Mouse (Mus musculus) 416B (cell line): ENCODE measurements around the gene Stxbp1.
A peak's percentile ranks its signal among the peaks of the same experiment; 100 is the strongest.
"Not testable (repeated sequence)": the region's sequence is repeated elsewhere in the genome, so short reads cannot be mapped to it uniquely, and the experiment has no call there.

ENCODE experiments used
- DNase-seq: peaks from one replicate; pipeline ENCODE4 v3.0.0; 2011; ENCODE audit warnings: low read depth

The Stxbp1 gene

DNA sequence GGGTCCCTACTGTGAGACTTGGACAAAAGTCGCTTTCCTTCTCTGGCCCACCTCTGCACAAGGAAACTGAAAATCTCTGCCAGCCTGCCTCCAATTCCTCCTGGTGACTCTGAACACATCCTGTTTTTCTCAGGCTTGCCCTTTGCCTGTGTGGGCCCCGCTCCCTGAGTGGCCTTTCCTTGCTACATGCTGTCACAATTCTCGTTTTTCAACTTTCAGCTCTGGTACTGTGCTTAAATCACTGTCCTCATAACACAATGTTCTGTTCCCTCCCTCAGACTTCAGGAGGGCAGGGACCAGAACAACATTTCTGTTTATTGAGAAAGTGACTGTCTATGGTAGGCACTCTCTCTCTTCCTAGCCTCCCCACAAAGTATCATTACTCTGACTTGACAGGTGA, 27.0 kb upstream of the Stxbp1 start:
- DNase-seq: no peak

DNA sequence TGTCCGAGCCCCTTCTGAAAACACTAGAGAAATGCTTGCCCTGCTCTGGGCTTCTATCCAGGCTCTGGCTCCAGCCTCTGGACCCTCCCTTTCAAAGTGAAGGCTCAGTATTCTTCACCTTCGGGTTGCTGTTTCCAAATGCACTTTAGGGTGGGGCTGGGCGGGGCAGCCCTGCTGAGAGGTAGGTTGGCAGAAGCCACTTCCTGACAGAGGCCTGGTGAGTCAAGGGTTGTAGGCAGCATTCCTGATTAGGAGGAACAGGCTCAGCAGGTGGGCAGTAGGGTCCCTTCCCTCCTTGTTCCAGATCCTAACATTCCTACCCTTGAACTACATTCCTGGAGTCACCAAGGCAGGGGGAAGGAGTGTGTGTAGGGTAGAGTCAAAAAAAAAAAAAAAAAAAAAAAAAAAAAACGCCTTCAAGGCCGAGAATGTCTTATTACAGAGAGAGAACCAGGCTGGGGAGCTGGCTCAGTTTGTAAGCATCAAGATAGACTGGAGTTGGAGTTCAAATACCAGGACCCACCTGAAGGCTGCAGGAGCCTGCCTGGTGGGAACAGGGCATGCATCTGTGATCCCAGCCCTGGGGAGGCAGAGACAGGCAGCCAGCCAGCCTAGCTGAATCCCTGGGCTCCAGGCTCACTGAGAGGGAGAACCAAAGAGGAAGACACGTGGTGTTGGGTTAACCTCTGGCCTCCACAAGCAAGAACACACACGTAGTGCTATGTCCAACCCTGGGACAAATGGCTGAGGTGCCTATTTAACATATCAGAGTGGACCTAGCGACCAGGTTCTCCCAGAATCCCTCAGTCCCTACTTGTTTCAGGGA, 23.4 kb upstream of the Stxbp1 start:
- peak; percentile 75 for DNase-seq

DNA sequence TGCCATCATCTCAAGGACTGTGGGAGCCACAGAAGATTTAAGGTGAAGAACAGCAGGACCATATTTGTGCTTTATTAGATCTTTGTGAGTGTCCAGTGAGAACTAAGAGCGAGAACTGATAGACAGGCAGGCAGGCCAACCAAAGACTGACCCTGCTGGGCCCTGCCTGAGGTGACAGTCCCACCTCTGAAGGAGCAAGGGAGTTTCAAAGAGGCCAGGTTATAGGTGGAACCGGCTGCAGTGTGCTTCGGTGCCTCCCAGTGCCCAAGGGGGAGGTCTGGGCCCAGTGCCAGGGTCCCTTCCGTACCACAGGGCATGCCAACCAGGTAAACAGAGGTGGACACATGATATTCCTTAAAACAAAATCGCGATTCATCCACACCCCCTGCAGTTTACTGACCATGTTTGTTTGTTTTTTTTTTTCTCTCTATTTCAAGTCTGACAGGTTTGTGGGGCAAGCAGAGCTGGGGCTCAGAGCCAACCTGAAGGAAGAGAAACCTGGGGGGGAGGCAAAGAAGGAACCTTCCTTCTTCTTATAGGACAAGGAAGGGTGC, 22.8 kb upstream of the Stxbp1 start:
- peak; percentile 32 for DNase-seq

DNA sequence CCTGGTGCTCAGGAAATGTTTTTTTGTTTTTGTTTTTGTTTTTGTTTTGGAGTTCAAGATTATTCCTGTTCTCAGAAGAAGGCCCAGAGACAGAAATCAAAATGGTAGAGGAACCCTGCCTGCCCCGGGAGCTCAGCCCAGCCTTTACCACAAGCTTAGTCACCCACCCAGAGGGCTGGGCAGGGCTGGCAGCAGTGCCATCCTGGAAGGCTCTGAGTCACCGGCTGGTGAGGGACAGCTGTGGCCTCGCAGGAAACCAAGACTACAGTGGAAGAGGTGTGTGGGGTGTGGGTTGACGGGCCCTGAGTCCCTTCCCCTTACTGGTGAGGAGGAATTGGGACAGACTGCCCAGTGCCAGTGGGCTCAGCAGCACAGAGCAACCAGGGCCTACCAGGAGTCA, 20.3 kb upstream of the Stxbp1 start:
- peak; percentile 96 for DNase-seq

DNA sequence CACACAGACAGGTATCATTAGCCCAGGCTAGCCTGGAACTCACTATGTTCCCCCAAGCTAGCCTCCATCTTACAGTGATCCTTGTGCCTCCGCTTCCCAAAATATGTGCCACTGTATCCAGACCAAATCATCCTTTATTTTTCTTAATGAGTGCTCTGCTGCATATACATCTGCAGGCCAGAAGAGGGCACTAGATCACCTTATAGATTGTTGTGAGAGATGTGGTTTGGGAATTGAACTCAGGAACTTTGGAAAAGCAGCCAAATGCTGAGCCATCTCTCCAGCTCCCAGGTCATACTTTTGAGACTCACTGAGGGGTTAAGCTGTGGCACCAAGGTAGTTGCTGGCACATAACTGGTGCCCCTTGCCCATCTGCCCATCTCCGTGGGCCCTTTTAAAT, 17.7 kb upstream of the Stxbp1 start:
- peak; percentile 69 for DNase-seq

DNA sequence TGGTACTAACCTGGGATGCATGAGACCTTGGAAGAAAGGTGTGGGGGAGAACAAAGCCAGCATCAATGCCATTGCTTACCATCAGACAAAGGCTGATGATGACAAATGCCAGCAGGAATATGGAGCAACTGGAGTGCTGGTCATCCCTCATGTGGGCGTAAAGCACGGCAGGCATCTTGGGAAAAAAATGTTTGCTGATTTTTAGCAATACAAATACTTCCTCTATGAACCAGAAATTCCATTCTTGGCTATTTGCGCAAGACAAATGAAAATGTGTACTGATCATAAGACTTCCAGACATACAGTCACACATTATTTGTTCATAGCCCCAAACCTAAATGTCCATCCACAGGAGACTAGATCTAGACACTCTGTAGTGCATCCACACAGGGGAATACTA, 16.3 kb upstream of the Stxbp1 start:
- DNase-seq: no peak

DNA sequence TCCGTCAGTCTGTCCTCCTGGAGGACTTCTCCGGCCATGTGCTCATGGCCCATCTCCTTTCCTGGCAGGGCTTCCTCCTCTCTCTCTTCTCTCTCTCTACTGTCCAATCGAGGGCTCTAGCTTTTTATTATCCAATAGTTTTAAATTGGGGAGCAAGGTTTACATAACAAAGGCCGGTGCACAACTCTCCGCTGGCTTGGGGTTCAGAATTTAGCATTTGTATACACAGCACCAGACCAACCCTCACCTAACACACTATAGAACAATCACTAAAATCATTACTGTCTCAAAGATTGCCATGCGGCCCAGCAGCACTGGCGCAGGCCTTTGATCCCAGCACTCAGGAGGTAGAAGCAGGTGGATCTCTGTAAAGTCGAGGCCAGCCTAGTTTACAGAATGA, 13.8 kb upstream of the Stxbp1 start:
- DNase-seq: no peak

DNA sequence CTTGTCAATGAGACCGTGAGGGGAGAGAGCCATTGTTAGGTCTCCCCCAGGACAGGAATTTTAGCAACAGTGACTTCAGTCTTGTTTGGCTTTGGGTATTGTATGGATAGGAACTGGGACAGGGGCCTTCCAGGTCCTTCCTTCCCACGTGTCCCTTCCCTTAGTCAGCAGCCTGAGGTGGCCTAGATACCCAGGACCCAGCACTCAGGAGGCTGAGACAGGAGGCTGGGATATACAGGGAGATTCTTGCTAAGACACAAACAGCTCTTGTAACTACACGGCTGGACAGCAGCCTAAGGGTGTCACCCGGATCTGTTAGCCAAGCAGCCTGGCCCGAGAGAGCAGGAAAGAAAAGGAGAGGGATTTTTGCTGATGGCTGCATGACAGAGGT, 12.6 kb upstream of the Stxbp1 start:
- no peak for DNase-seq

DNA sequence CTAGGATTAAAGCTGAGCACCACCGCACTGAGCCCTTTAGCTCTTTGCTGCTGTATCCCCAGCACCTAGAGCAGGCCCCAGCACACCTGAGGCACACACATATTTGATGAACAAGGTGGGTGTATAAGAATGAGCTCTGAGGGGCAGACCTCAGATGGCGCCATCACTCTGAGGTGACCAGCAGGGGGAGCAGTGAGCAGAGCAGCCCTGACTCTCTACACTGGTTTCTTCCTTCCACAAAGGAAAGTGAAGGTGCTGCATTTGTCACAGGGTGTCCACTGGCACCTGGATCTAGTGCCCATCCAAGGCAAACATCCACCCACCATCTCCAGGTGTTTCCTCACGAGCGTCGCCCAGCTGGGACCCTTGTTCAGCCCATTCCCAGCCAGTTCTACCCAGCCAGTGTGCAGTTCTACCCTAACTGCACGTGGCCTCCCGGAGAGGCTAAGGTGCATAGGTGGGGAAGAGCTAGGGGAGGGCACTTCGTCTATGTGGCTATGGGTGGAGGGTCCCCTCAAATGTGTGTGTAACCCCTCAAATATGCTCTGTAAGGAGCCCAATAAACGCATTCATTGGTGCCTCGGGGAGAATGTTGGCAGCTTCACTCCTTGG, 12.1 kb upstream of the Stxbp1 start:
- DNase-seq: peak; percentile 62

DNA sequence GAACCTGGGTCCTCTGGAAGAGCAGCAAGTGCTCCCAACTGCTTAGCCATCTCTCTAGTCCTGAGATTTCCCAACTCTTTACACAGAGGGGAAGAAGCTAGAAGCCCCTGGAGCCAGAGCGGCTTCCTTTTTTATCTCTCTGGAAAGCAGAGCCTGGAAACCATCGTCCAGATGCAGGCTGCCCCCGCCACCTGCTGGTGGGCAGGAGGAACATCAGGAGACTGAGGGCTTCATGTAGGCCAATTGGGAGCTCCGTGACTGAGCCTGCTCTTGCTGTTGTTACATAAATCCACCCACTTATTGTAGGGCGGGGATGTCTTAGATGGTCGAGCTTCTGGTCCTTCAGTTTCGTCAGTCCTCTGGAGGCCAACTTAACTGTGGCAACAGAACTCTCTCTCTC, 10.5 kb upstream of the Stxbp1 start:
- peak; percentile 91 for DNase-seq

DNA sequence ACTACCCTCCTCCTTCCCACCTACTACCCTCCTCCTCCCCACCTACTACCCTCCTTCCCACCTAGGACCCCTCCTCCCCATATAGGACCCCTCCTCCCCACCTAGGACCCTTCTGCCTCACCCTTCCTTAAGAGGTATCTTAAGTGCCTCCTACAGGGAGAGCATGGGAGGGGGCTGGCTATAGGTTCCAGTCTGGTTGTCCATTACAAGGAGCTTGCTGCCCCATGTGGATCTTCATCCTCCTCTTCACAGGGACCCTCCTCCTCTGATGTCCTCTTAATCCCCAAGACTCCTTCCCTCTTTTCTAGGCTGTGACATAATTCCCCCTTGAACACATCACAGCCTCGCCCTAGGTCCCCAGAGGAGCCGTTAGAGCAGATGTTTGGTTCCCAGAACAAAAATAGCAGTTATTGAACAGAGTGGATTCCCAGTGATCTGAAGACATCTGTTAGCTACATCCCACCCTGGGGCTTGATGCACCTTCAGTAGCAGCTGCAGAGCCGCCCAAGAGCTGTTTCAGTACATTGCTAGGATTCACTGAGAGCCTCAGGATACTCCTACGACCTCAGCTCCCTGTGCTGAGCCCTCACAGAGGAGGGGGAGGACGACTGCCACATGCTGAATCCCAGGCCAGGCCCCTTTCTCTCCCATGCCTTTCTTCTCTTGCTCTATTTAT, 8.9 kb upstream of the Stxbp1 start:
- DNase-seq: no peak

DNA sequence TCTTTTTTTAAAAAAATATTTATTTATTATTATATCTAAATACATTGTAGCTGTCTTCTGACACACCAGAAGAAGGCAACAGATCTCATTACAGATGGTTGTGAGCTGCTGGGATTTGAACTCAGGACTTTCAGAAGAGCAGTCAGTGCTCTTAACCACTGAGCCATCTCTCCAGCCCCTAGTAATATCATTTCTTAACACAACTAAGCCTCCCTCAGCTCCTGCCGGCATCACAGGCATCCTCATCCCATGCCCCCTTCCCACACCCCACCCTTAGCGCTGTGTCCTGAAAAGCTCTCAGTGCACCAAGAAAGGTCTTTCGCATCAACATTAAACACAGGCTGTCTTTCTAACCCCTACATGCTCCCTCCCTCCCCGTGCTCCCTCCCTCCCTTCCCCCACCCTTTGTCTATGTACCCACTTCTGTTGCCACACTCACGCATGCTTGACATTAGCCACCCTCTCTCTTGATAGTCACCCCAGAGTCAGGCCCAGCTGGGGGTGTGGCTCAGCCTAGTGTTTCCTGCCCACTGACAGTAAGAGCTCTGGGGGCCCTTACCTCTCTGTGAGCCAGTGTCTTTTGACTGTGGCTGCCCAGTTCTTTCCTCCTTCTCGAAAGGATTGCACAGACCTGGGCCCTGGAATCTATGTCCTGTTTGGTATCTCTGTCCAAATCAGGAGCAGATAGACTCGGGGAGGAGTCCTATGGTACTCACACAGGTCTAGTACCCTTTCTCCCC, 8.2 kb upstream of the Stxbp1 start:
- DNase-seq: no peak

DNA sequence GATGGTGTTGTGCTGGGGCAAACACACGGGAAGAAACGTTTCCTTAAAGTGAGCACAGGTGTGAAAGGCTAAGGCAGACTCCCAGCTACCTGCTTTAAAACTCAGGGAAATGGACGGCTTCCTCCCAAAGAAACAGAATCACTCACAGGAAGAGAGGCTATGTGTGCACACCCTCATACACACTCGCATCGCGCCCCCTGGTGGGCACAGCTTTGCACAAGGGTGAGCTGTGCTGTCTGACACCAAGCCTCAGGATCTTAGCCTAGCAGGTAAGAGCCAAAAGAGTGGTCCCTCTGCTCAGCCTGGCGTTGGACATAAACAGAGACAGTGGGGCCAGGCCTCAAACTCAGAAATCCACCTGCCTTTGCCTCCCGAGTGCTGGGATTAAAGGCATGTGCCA, 7.2 kb upstream of the Stxbp1 start:
- peak; percentile 88 for DNase-seq

DNA sequence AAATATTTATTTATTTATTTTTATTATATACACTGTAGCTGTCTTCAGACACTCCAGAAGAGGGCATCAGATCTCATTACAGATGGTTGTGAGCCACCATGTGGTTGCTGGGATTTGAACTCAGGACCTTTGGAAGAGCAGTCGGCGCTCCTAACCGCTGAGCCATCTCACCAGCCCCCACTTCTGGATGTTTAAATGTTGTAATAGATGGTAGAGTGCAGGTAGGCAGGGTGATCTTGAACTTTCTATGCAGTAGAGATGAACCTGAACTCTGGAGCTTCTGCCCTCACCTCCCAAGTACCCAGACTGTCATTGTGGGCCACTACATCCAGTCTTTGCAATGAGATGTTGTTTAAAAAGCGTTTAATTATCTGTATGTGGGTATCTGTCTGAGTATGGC, 6.7 kb upstream of the Stxbp1 start:
- not testable (repeated sequence) for DNase-seq

DNA sequence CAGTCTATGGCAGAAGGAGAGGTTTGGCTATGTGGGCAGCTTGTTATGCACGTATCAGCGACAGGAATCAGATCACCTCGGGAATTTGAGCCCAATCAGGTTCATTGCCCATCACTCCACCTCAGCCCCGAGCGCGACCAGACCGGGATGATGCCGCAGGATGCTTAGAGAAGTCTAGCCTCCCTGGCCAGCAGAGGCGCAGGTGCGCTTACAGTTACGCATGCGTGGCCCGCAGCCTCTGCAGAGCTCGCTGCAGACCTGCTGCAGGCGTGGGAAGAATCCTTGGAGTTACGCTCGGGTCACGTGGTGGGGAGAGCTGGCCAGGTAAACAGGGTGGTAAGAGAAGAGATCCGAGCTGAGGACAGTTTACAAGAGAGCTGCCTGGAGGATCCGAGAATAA, 5.1 kb upstream of the Stxbp1 start:
- no peak for DNase-seq

DNA sequence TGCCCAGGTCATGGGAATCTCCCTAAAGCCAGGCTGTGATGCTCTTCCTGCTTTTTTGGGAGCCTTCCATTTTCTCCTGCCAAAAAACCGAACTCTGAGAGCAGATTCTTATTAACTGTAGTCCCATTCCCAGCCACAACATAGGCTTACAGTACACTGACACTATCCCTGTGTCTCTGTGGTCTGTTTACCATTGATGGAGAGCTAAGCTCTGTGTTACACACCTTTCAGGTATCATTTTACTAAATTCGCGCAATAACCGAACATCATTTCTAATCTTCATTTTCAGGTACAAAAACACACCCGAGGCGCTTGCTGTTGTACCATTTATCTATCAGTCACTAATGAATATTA, 400 bp upstream of the Stxbp1 start:
- DNase-seq: no peak

DNA sequence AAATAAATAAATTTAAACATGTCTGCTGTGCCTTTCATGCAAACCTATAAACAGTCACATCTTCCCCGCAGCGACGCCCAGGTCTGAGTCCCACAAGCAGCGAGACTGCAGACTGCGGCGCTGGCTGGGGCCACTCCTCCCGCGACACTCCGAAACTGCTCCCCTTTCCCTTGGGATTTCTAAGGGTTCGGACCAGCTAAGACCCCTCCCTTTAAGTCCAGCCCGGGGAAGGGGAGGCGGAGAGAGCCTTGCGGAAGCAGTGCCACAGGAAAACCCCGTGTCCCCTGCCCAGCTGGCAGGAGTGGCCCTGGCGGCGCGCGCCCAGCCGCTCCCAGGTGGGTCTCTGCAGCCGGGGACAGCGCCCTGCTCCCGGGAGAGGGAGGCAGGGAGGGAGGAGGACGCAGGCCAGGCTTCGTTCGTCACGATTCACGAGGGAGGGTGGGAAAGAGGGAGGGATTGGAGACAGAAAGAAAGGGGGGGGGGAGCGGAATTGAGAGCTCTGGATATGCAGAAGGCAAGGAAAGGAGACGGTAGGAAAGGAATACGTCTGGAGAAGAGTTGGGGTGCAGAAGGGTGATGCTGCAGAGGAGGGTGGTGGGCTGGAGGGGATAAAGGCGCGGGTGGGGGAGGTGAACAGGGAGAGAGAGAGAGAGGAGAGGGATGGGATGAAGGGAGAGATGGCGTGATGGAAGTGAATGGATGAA, 792 bp downstream of the Stxbp1 start:
- DNase-seq: peak; percentile 63

DNA sequence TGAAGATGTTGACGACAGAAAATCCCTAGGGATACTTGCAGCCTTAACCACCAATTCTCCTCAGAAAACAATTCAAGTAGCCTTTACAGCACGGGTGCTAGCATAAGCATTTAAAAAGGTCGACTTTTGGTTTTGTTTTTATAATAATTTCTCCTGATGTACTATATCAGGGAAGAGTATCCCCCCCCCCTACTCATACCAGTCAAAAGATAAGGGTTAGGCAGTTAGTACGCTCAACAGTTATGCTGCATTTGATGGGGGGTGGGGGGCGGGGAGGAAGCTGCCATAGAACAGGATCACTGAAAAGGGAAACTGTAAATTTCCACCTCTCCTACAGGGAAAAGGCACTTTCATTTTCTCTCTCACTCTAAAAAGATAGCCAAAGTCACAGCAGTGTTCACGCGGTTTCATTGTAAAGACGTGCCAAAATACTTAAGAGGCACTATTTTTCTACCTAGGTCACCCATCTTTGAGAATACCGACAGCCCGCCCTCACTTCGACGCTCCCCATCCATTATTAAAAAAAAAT, 1.4 kb downstream of the Stxbp1 start:
- DNase-seq: no peak

DNA sequence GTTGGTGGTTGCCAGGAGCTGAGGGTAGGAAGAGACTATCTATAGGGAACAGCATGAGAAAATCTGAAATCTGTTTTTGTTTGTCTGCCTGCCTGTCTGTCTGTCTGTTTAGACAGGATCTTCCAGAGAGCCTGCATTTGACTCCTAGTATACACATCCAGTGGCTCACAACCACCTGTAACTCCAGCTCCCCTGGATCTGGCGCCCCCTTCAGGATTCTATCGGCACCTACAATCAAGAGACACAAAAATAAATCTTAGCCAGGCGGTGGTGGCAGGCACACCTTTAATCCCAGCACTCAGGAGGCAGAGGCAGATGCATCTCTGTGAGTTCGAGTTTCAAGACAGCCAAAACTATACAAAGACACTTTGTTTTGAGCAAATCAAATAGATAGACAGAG, 4.5 kb downstream of the Stxbp1 start:
- peak; percentile 60 for DNase-seq

DNA sequence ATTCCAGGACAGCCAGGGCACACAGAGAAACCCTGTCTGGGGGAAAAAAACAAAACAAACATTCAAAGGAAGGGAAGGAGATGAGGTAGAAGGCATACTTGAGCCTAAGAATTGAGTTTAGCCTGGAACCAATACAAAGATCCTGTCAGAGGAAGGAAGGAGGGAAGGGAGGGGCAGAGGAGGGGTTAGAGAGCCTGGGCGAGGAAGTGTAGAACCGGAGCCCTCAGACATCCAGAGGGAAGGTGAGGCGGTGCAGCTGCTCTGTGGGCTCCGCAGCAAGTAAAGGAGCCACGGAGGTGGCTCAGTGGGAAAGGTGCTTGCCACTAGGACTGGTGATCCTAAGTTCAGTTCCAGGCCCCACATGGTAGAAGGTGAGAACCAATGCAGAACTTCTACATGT, 5.9 kb downstream of the Stxbp1 start:
- no peak for DNase-seq

DNA sequence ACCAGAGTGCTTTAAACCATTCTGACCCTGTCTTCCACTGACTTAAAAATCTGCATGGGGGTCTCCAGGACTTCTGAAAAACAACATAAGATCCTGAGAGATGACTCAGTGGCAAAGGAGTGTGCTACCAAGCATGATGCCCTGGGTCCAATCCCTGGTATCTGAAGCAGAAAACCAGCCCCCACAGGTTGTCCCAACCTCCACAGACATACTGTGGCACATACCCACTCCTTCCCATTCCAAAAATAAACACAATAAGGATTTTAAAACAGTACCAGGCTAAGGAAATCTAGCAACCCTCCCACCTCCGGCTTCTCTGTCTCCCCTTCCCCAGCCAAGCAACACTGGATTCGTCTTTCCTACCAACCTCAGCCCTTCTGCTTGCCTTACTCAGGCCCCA, 7.8 kb downstream of the Stxbp1 start:
- DNase-seq: no peak
